Mouse (Mus musculus) urinary bladder, postnatal 10 days (tissue): ENCODE results near the gene Krtap1-4.
"Not testable (repeated sequence)": the region's sequence is repeated elsewhere in the genome, so short reads cannot be mapped to it uniquely, and the experiment has no call there.

Experiments used
- DNase-seq: peaks from one replicate; pipeline ENCODE4 v3.0.0; 2022; ENCODE audit warnings: low spot score

The Krtap1-4 gene

DNA sequence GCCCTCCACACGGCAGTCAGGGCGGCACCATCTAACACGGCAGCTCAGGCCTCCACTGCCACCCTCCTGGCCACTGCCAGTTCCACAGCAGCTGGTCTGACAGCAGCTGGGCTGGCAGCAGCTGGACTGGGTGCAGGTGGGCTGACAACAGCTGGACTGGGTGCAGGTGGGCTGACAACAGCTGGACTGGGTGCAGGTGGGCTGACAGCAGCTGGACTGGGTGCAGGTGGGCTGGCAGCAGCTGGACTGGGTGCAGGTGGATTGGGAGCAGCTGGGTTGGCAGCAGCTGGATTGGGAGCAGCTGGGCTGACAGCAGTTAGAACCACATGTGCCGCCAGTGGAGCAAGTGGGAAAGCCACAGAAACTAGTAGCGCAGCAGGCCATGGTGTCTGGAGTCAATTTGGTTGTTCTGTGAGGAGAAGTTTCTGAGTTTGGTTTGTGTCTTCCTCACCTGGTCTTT lies at the start of gene Krtap1-4:
Krtap1-4 (minus strand) TSS at position 410 of the 460 bp plus-strand sequence.
- DNase-seq, result no peak

- no peak for DNase-seq
Measured at GRCm38 (mm10) chr11:99630890-99631289, 47.4 kb upstream of the Krtap1-4 start.

DNA sequence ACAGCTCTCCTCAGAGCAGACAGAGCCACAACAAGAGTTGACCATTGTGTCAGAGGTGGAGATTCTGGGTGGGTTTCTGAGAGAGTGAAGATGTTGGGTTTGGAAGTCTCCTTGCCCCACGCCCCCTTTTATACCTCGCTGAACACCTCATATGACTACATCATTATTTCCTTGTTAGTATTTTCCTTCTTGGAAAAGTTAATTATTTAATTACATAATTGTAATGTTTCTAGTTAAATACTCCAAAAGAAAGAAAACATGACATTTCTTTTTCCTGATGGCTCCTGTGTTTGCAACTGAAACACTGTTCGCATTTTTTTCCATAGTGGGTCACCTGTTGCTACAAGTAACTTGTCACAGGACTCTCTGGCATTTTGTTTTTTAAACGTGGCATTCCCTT lies 44.7 kb upstream of the Krtap1-4 start, which contains the start of gene Krtap4-1:
Krtap4-1 (minus strand) TSS at position 101 of the 400 bp plus-strand sequence.
- no peak for DNase-seq

GRCm38 (mm10) chr11:99620335-99620734 lies 36.9 kb upstream of the Krtap1-4 start, which contains the start of gene Gm11562:
Gm11562 (minus strand) TSS chr11:99620435.
- no peak for DNase-seq

- DNase-seq, result no peak
Measured at GRCm38 (mm10) chr11:99614796-99615363, 31.4 kb upstream of the Krtap1-4 start, which contains the start of gene Krtap2-4. Krtap2-4 (minus strand) TSS chr11:99614846.

DNA sequence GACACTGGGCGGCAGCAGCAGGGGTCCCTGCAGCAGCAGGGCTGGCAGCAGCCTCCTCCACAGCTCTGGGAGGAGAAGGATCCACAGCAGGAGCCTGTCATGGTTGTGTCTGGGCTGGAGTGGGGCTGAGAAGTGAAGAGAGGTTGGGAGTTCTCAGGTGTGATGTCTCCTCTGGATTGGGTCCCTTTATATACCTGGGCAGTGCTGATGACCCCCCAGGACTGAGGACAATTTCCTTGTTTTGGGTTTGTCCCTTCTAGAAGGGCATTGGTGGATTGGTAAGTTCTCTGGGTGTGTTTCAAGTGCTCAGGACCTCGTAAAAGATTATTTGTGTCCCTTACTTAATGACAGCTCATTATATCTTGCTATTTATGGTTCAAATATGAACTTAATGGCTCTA lies 26.6 kb upstream of the Krtap1-4 start, which contains the start of gene Gm11937:
Gm11937 (minus strand) TSS at position 101 of the 400 bp plus-strand sequence.
- DNase-seq, result not testable (repeated sequence)

GRCm38 (mm10) chr11:99609126-99609525 lies 25.7 kb upstream of the Krtap1-4 start:
- DNase-seq, result no peak

- not testable (repeated sequence) for DNase-seq
Measured at GRCm38 (mm10) chr11:99603208-99603607, 19.8 kb upstream of the Krtap1-4 start, which contains the start of gene Gm11938. Gm11938 (minus strand) TSS chr11:99603308.

- not testable (repeated sequence) for DNase-seq
Measured at GRCm38 (mm10) chr11:99597742-99598141, 14.3 kb upstream of the Krtap1-4 start, which contains the start of gene Krtap9-3. Krtap9-3 (minus strand) TSS chr11:99598105.

GRCm38 (mm10) chr11:99590981-99591380 lies 7.5 kb upstream of the Krtap1-4 start, which contains the start of gene Krtap1-3:
Krtap1-3 (minus strand) TSS chr11:99591339.
- DNase-seq, result no peak

GRCm38 (mm10) chr11:99585096-99585495 lies 1.6 kb upstream of the Krtap1-4 start:
- no peak for DNase-seq

- no peak for DNase-seq
Measured at GRCm38 (mm10) chr11:99581564-99581963, 1.9 kb downstream of the Krtap1-4 start.

DNA sequence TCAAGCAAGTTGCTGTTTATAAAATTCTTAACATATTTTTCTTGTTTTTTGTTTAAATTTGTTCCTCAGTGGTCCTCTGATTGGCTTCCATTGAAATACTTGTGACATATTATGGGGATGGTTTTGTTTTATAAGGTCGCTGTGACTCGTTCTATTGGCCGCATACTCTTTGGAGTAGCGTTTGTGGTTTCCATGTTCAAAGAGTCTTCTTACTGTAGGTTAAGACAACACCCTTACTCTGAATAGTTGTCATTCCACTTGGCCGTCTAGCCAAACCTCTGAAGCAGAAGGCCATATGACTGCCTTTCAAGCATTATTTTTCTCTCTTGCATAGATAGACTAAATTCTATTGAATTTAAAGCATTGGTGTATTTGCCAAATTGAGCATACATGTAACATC lies 2.4 kb downstream of the Krtap1-4 start:
- no peak for DNase-seq

DNA sequence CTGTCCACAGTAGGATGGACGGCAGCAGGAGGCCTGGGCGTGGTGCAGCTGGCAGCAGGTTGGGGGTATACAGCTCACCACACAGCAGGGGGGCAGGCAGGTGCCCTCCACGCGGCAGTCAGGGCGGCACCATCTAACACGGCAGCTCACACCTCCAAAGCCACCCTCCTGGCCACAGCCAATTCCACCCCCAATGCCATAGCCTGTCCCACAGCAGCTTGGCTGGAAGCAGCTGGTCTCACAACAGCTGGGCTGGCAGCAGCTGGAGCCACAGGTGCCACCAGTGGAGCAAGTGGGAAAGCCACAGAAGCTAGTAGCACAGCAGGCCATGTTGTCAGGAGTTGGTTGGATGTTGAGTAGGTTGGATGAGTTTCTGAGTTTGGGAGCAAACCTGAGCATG lies 2.8 kb downstream of the Krtap1-4 start, which contains the start of gene Krtap1-5:
Krtap1-5 (minus strand) TSS at position 381 of the 400 bp plus-strand sequence.
- no peak for DNase-seq

- DNase-seq, result peak; percentile 30
Measured at GRCm38 (mm10) chr11:99574106-99574505, 9.3 kb downstream of the Krtap1-4 start.

DNA sequence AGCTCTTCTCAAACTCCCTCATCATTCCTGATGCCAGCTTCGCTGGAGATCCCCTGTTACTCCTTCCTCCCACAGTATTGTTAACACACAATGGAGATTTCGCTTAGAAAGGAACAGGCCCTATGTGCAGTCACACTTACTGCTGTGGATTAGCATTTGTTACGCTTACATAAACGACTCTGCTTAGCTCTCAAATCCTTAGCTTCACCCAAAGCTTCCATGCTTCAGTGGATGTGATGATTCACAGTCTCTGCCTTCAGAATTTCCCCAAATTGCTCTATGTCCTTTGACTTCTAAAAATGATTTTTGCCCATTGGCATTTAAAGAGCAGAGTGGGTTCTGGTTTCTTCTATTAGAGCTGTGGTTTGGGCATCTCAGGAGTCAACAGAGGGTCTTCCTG lies 10.3 kb downstream of the Krtap1-4 start:
- DNase-seq, result no peak

DNA sequence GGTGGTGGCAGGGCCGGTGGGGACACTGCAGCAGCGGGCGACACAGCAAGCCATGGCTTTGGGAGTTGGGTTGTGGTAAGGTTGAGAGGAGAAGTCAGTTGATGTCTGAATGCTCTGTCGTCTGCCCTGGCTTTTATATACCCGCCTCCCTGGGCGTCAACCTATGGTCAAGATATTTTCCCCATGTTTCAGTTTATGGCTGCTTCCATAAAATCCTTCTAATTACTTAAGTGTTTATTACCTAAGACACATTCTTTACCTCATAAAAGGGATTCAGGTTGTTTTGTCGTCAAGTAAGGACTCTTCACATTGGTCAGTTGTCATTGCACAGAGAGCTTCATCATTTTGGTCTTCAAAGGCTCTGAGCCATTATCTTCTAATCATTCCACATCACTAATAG lies 16.9 kb downstream of the Krtap1-4 start, which contains the start of gene Krtap3-1:
Krtap3-1 (minus strand) TSS at position 101 of the 400 bp plus-strand sequence.
- no peak for DNase-seq

- DNase-seq, result no peak
Measured at GRCm38 (mm10) chr11:99562580-99562979, 20.9 kb downstream of the Krtap1-4 start.

GRCm38 (mm10) chr11:99559366-99559765 lies 24.1 kb downstream of the Krtap1-4 start, which contains the start of gene Gm11939:
Gm11939 (minus strand) TSS chr11:99559466.
- no peak for DNase-seq

GRCm38 (mm10) chr11:99557976-99558745 lies 25.3 kb downstream of the Krtap1-4 start:
- DNase-seq, result no peak

DNA sequence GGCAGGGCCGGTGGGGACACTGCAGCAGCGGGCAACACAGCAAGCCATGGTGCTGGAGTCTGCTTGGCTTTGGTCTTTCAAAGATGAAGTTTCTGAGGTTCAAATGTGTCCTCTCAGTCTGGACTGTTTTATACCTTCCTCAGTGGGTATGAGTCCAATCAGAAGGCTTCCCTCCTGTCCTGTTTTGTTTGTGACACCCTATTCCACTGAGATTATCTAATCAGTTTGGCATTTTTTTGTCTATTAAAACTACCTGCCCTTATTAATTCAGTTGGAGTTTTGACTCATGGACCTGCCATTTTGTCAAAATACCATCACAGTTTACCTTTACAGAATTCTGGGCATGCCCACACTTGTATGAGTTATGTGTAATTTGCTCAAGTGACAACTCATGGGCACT lies 26.7 kb downstream of the Krtap1-4 start, which contains the start of gene Krtap3-2:
Krtap3-2 (minus strand) TSS at position 101 of the 400 bp plus-strand sequence.
- DNase-seq, result no peak

GRCm38 (mm10) chr11:99556195-99556594 lies 27.3 kb downstream of the Krtap1-4 start:
- DNase-seq, result no peak
